Mouse (Mus musculus) forebrain, embryonic 14.5 days (tissue): Measurements from ENCODE around the gene Ccdc85a. TPM values are rescaled to one million over a fixed set of nuclear protein-coding genes. Genes with fewer than 3 reads are reported as not detected.
A peak's percentile ranks its signal among the peaks of the same experiment; 100 is the strongest.
"Not testable (repeated sequence)": the region's sequence is repeated elsewhere in the genome, so short reads cannot be mapped to it uniquely, and the experiment has no call there.

Experiments
- ATAC-seq: fragments of 200-750 bp; cut with Nextera tagmentation; 2 replicates; pipeline ENCODE4 v1.8.0; 2017; ENCODE audit warnings: mild to moderate bottlenecking, moderate library complexity
- DNase-seq: peaks from one replicate; pipeline ENCODE4 v3.0.0-alpha.2; 2015; ENCODE audit warnings: low spot score
- H3K27ac ChIP-seq: fragments of 300-500 bp; sonication (generic); 2 replicates; pipeline ENCODE4 v1.5.1; 2014; ENCODE audit warnings: low read depth, mild to moderate bottlenecking, control low read depth, low read length, moderate library complexity
- H3K27me3 ChIP-seq: fragments of 300-500 bp; sonication (generic); replicated peaks from 2 replicates; pipeline ENCODE4 v1.6.1; 2014; ENCODE audit warnings: low read length, control low read depth, mixed read lengths; ENCODE audit not compliant: control insufficient read depth, insufficient read depth
- H3K36me3 ChIP-seq: fragments of 300-500 bp; sonication (generic); 2 replicates; pipeline ENCODE4 v1.6.1; 2014; ENCODE audit warnings: low read length, control low read depth; ENCODE audit not compliant: control insufficient read depth, insufficient read depth
- H3K4me1 ChIP-seq: fragments of 300-500 bp; sonication (generic); 2 replicates; pipeline ENCODE4 v1.6.1; 2014; ENCODE audit warnings: antibody characterized with exemption, low read length, control low read depth; ENCODE audit not compliant: control insufficient read depth, insufficient read depth
- H3K4me2 ChIP-seq: fragments of 300-500 bp; sonication (generic); 2 replicates; pipeline ENCODE4 v1.6.1; 2014; ENCODE audit warnings: mild to moderate bottlenecking, control low read depth, low read length
- H3K4me3 ChIP-seq: fragments of 300-500 bp; sonication (generic); 2 replicates; pipeline ENCODE4 v1.5.1; 2014; ENCODE audit warnings: low read depth, low read length, control low read depth
- H3K9ac ChIP-seq: fragments of 300-500 bp; sonication (generic); 2 replicates; pipeline ENCODE4 v1.6.1; 2014; ENCODE audit warnings: mild to moderate bottlenecking, low read length, control low read depth, moderate library complexity
- H3K9me3 ChIP-seq: fragments of 300-500 bp; sonication (generic); replicated peaks from 2 replicates; pipeline ENCODE4 v1.6.1; 2016; ENCODE audit warnings: low read length, control low read depth, mixed read lengths; ENCODE audit not compliant: control insufficient read depth
- WGBS: fragments of 180-500 bp; shearing (Covaris S2); extraction: QIAGEN DNeasy Blood & Tissue Kit; methylation state at CpG from one replicate; pipeline ENCODE4 v1.1.7; 2014; 5-methylcytosine and 5-hydroxymethylcytosine counted together
- polyA plus RNA-seq: library from polyadenylated mRNA; unstranded; fragments of >200 nt; fragmentation: Nextera tagmentation; extraction: Ambion mirVana; gene quantifications from 2 replicates; pipeline ENCODE4 v1.2.1, GENCODE M21; 2014

The Ccdc85a gene
- polyA plus RNA-seq, 1 experiment from 2014 or later = 7.7 TPM

DNA sequence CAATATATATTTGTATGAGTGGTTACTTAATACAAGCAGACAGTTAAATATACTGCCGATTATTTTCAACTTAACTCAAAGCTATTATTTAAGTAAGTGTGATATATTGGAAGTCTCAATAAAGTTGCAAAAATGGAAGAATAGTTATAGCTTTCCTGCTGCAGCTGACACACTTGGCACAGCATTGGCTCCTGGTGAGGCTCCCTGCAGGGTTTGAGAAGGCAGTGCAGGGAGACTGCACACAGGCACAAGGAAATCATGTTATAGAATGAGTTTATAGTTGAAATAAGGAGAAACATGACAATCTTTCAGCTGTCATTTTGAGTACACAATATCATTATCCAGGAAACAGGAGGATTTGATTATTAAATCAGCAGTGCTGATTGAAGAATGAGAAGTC is 107.0 kb downstream of the Ccdc85a start:
- Histone ChIP-seq H3K27me3 (no peaks in the 10 kb centered on the region), H3K9me3 (no peaks in the 10 kb centered on the region), H3K36me3 (no peaks in the 10 kb centered on the region), H3K9ac (no peak overlapping the region), H3K4me3 (no peak overlapping the region), H3K4me2 (no peak overlapping the region), H3K27ac (no peak overlapping the region), H3K4me1 (no peaks in the 10 kb centered on the region)
- 92% methylated on average over 1 of the region's 1 CpGs for WGBS
- DNase-seq = no peak
- ATAC-seq = no peak

DNA sequence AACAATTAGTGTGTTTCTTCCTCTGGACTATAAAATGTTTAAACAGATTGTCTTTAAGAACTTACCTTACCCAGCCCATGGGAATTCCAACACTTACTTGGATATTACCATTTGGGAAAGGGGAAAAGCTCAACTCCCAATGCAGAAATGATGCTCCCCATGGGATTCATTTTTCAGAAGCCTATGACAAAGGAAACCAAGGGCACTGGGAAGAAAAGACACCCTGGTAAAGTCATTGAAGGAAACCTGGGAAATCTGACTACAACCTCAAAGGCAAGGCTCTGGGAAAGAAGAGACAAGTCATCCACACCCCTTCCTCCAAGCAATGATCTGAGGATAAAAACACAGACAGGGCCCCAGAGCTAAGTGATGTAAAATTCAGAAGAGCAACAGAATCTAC is 118.4 kb downstream of the Ccdc85a start:
- Histone ChIP-seq H3K36me3 (no peaks in the 10 kb centered on the region), H3K4me3 (no peak overlapping the region), H3K9me3 (no peaks in the 10 kb centered on the region), H3K27me3 (no peaks in the 10 kb centered on the region), H3K4me1 (no peaks in the 10 kb centered on the region), H3K27ac (no peak overlapping the region), H3K4me2 (no peak overlapping the region), H3K9ac (no peak overlapping the region)
- DNase-seq = no peak
- no peak for ATAC-seq

- no peaks in the 10 kb centered on the region for H3K9me3 ChIP-seq
- WGBS = 79% methylated on average over 1 of the region's 1 CpGs
- H3K4me1 ChIP-seq = no peaks in the 10 kb centered on the region
- H3K36me3 ChIP-seq = no peaks in the 10 kb centered on the region
- ATAC-seq = no peak
- H3K4me3 ChIP-seq = no peak overlapping the region
- H3K27ac ChIP-seq = no peak overlapping the region
- no peak for DNase-seq
- no peak overlapping the region for H3K9ac ChIP-seq
- no peaks in the 10 kb centered on the region for H3K27me3 ChIP-seq
- H3K4me2 ChIP-seq = no peak overlapping the region
Observed at GRCm38 (mm10) chr11:28464926-28465325, 119.2 kb downstream of the Ccdc85a start.

GRCm38 (mm10) chr11:28459165-28459564 is 125.0 kb downstream of the Ccdc85a start:
- no peak overlapping the region for H3K4me3 ChIP-seq
- H3K27ac ChIP-seq = no peak overlapping the region
- ATAC-seq (no peak), DNase-seq (no peak)
- H3K9ac ChIP-seq = no peak overlapping the region
- no peaks in the 10 kb centered on the region for H3K4me1 ChIP-seq
- no peaks in the 10 kb centered on the region for H3K27me3 ChIP-seq
- H3K36me3 ChIP-seq = no peaks in the 10 kb centered on the region
- H3K9me3 ChIP-seq = no peaks in the 10 kb centered on the region
- WGBS = 97% methylated on average over 1 of the region's 1 CpGs
- no peak overlapping the region for H3K4me2 ChIP-seq

GRCm38 (mm10) chr11:28439877-28440276 is 144.2 kb downstream of the Ccdc85a start:
- H3K27me3 ChIP-seq = no peaks in the 10 kb centered on the region
- no peak overlapping the region for H3K27ac ChIP-seq
- DNase-seq = no peak
- no peaks in the 10 kb centered on the region for H3K4me1 ChIP-seq
- ATAC-seq = no peak
- no peak overlapping the region for H3K9ac ChIP-seq
- H3K4me2 ChIP-seq = no peak overlapping the region
- no peaks in the 10 kb centered on the region for H3K9me3 ChIP-seq
- no peak overlapping the region for H3K4me3 ChIP-seq
- H3K36me3 ChIP-seq = no peaks in the 10 kb centered on the region

- Histone ChIP-seq H3K9me3 (no peaks in the 10 kb centered on the region), H3K9ac (no peak overlapping the region), H3K27me3 (no peaks in the 10 kb centered on the region), H3K36me3 (no peaks in the 10 kb centered on the region), H3K4me3 (no peak overlapping the region), H3K4me1 (no peaks in the 10 kb centered on the region), H3K4me2 (no peak overlapping the region), H3K27ac (no peak overlapping the region)
- DNase-seq (peak; percentile 1), ATAC-seq (0 out of 2 replicates have a peak, but pooled peaks have one; percentile 34)
- 81% methylated on average over 2 of the region's 2 CpGs for whole genome bisulfite sequencing
Observed at GRCm38 (mm10) chr11:28422451-28423231, 161.5 kb downstream of the Ccdc85a start.

DNA sequence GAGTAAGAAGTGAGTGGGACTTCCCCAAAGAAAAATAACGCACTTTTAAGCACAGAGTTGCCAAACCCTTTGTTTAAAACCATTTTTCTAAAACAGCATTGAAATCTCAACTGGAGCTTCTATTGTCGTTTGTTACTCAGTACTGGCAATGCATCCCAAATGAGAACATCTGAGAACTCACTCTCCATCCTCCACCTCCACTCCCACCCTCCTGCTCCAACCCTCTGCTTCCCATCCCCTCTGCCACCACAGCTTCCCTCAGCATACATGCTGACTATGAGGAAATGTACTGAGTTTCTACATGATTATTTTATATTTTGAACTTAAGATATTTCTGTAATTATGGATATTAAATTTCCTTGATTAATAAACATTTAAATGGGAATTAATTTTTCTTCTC is 168.3 kb downstream of the Ccdc85a start:
- WGBS = 59% methylated on average over 2 of the region's 2 CpGs
- no peaks in the 10 kb centered on the region for H3K9me3 ChIP-seq
- no peaks in the 10 kb centered on the region for H3K27me3 ChIP-seq
- H3K4me3 ChIP-seq = no peak overlapping the region
- no peak for DNase-seq
- H3K4me2 ChIP-seq = no peak overlapping the region
- H3K4me1 ChIP-seq = no peaks in the 10 kb centered on the region
- no peaks in the 10 kb centered on the region for H3K36me3 ChIP-seq
- H3K9ac ChIP-seq = no peak overlapping the region
- H3K27ac ChIP-seq = no peak overlapping the region
- ATAC-seq = no peak

DNA sequence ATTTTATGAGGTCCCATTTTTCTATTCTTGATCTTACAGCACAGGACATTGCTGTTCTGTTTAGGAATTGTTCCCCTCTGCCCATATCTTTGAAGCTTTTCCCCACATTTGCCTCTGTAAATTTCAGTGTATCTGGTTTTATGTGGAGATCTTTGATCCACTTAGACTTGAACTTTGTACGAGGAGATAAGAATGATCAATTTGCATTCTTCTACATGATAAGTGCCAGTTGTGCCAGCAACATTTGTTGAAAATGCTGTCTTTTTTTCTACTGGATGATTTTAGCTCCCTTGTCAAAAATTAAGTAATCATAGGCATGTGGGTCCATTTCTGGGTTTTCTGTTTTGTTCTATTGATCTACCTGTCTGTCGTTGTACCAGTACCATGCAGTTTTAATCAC is 174.2 kb downstream of the Ccdc85a start:
- H3K36me3 ChIP-seq, ATAC-seq, H3K9me3 ChIP-seq, H3K27me3 ChIP-seq, DNase-seq, H3K4me3 ChIP-seq, H3K4me1 ChIP-seq, H3K9ac ChIP-seq, H3K4me2 ChIP-seq, H3K27ac ChIP-seq: not testable (repeated sequence)
- WGBS = 99% methylated on average over 2 of the region's 2 CpGs

GRCm38 (mm10) chr11:28397166-28397565 is 187.0 kb downstream of the Ccdc85a start:
- Histone ChIP-seq H3K4me2 (no peak overlapping the region), H3K27ac (no peak overlapping the region), H3K27me3 (no peaks in the 10 kb centered on the region), H3K4me3 (no peak overlapping the region), H3K4me1 (no peaks in the 10 kb centered on the region), H3K9ac (no peak overlapping the region), H3K9me3 (no peaks in the 10 kb centered on the region), H3K36me3 (no peaks in the 10 kb centered on the region)
- DNase-seq = no peak
- ATAC-seq = no peak
- 67% methylated on average over 1 of the region's 1 CpGs for WGBS
